Mouse (Mus musculus) testis, adult 2 months (tissue): ENCODE data around the gene Tbx2.

Source experiments
- CTCF ChIP-seq: fragments of 200-500 bp; IDR thresholded peaks from 2 replicates; pipeline ENCODE4 v1.5.1; 2012; ENCODE audit warnings: low read depth, mild to moderate bottlenecking, inconsistent platforms, low read length, moderate library complexity; ENCODE audit not compliant: control insufficient read depth, insufficient read depth, insufficient replicate concordance
- POLR2A ChIP-seq: fragments of 200-500 bp; IDR thresholded peaks from 2 replicates; pipeline ENCODE4 v1.6.1; 2012; ENCODE audit warnings: low read depth, mild to moderate bottlenecking, inconsistent platforms, low read length, moderate library complexity; ENCODE audit not compliant: control insufficient read depth

GRCm38 (mm10) chr11:85887273-85887672 is 54.9 kb downstream of the Tbx2 start:
- TF ChIP-seq POLR2A = no peak
- TF ChIP-seq CTCF = no peak
